Mouse (Mus musculus): ENCODE data around the gene Gad2.
A peak's percentile ranks its signal among the peaks of the same experiment; 100 is the strongest.

Gad2 gene

GRCm38 (mm10) chr2:22646134-22646533 lies 24.1 kb downstream of the Gad2 start:
- DNase-seq (ENCODE audit: inconsistent ontology term) = no peak

- DNase-seq (ENCODE audit: inconsistent ontology term) = no peak
Observed at GRCm38 (mm10) chr2:22648394-22648793, 26.4 kb downstream of the Gad2 start.

- peak; percentile 63 for DNase-seq (ENCODE audit: inconsistent ontology term)
Observed at GRCm38 (mm10) chr2:22651826-22652225, 29.8 kb downstream of the Gad2 start.

- DNase-seq (ENCODE audit: inconsistent ontology term) = no peak
Observed at GRCm38 (mm10) chr2:22663731-22664130, 41.7 kb downstream of the Gad2 start.

GRCm38 (mm10) chr2:22670415-22670814 lies 48.4 kb downstream of the Gad2 start:
- peak; percentile 40 for DNase-seq (ENCODE audit: inconsistent ontology term)

- DNase-seq (ENCODE audit: inconsistent ontology term) = peak; percentile 54
Observed at GRCm38 (mm10) chr2:22671348-22671747, 49.3 kb downstream of the Gad2 start.

- no peak for DNase-seq (ENCODE audit: inconsistent ontology term)
Observed at GRCm38 (mm10) chr2:22677066-22677465, 55.1 kb downstream of the Gad2 start.

GRCm38 (mm10) chr2:22679944-22680343 lies 57.9 kb downstream of the Gad2 start:
- peak; percentile 88 for DNase-seq (ENCODE audit: inconsistent ontology term)

- DNase-seq (ENCODE audit: inconsistent ontology term) = no peak
Observed at GRCm38 (mm10) chr2:22689969-22690368, 68.0 kb downstream of the Gad2 start.

- no peak for DNase-seq (ENCODE audit: inconsistent ontology term)
Observed at GRCm38 (mm10) chr2:22704780-22705727, 83.0 kb downstream of the Gad2 start.

- DNase-seq (ENCODE audit: inconsistent ontology term) = no peak
Observed at GRCm38 (mm10) chr2:22706233-22706632, 84.2 kb downstream of the Gad2 start.

GRCm38 (mm10) chr2:22721522-22722470 lies 99.8 kb downstream of the Gad2 start:
- peak; percentile 75 for DNase-seq (ENCODE audit: inconsistent ontology term)

GRCm38 (mm10) chr2:22723927-22724534 lies 102.0 kb downstream of the Gad2 start:
- DNase-seq (ENCODE audit: inconsistent ontology term) = peak; percentile 63

GRCm38 (mm10) chr2:22727113-22727512 lies 105.1 kb downstream of the Gad2 start:
- no peak for DNase-seq (ENCODE audit: inconsistent ontology term)

- DNase-seq (ENCODE audit: inconsistent ontology term) = no peak
Observed at GRCm38 (mm10) chr2:22736134-22736533, 114.1 kb downstream of the Gad2 start.

- peak; percentile 21 for DNase-seq (ENCODE audit: inconsistent ontology term)
Observed at GRCm38 (mm10) chr2:22739369-22739768, 117.4 kb downstream of the Gad2 start.

- DNase-seq (ENCODE audit: inconsistent ontology term) = no peak
Observed at GRCm38 (mm10) chr2:22740441-22740840, 118.4 kb downstream of the Gad2 start.

- no peak for DNase-seq (ENCODE audit: inconsistent ontology term)
Observed at GRCm38 (mm10) chr2:22741222-22741621, 119.2 kb downstream of the Gad2 start.
